Mouse (Mus musculus) kidney, embryonic 14.5 days (tissue): ENCODE data around the gene Imp3. TPM values are rescaled to one million over a fixed set of nuclear protein-coding genes. Genes with fewer than 3 reads are reported as not detected.
"Not testable (repeated sequence)": the region's sequence is repeated elsewhere in the genome, so short reads cannot be mapped to it uniquely, and the experiment has no call there.

ENCODE experiments used
- ATAC-seq: fragments of 200-750 bp; cut with Nextera tagmentation; 2 replicates; pipeline ENCODE4 v1.8.0; 2017; ENCODE audit warnings: moderate number of reproducible peaks, mild to moderate bottlenecking, moderate TSS enrichment, moderate library complexity; ENCODE audit not compliant: low FRiP score, low TSS enrichment
- H3K27ac ChIP-seq: fragments of 300-500 bp; sonication (generic); 2 replicates; pipeline ENCODE4 v1.5.1; 2014; ENCODE audit warnings: low read depth, mild to moderate bottlenecking, low read length, moderate library complexity, mixed read lengths
- H3K27me3 ChIP-seq: fragments of 300-500 bp; sonication (generic); 2 replicates; pipeline ENCODE4 v1.6.1; 2014; ENCODE audit warnings: mild to moderate bottlenecking, low read length; ENCODE audit not compliant: control insufficient read depth, insufficient read depth
- H3K36me3 ChIP-seq: fragments of 300-500 bp; sonication (generic); 2 replicates; pipeline ENCODE4 v1.6.1; 2014; ENCODE audit warnings: low read length, mixed read lengths; ENCODE audit not compliant: control insufficient read depth, insufficient read depth
- H3K4me1 ChIP-seq: fragments of 300-500 bp; sonication (generic); 2 replicates; pipeline ENCODE4 v1.6.1; 2014; ENCODE audit warnings: low read length, mixed read lengths; ENCODE audit not compliant: control insufficient read depth, insufficient read depth
- H3K4me2 ChIP-seq: fragments of 300-500 bp; sonication (generic); replicated peaks from 2 replicates; pipeline ENCODE4 v1.6.1; 2014; ENCODE audit warnings: low read depth, mild to moderate bottlenecking, low read length
- H3K4me3 ChIP-seq: fragments of 300-500 bp; sonication (generic); 2 replicates; pipeline ENCODE4 v1.5.1; 2014; ENCODE audit warnings: mild to moderate bottlenecking, low read length
- H3K9ac ChIP-seq: fragments of 300-500 bp; sonication (generic); 2 replicates; pipeline ENCODE4 v1.6.1; 2014; ENCODE audit warnings: low read depth, mild to moderate bottlenecking, low read length, moderate library complexity
- H3K9me3 ChIP-seq: fragments of 300-500 bp; sonication (generic); 2 replicates; pipeline ENCODE4 v1.6.1; 2016; ENCODE audit warnings: low read length; ENCODE audit not compliant: control insufficient read depth
- WGBS: fragments of 180-500 bp; shearing (Covaris S2); extraction: QIAGEN DNeasy Blood & Tissue Kit; methylation state at CpG from one replicate; pipeline ENCODE4 v1.1.7; 2014; 5-methylcytosine and 5-hydroxymethylcytosine counted together
- polyA plus RNA-seq: library from polyadenylated mRNA; unstranded; fragments of >200 nt; fragmentation: Nextera tagmentation; extraction: Ambion mirVana; gene quantifications from 2 replicates; pipeline ENCODE4 v1.2.1, GENCODE M21; 2014

Gene Imp3
- polyA plus RNA-seq, 1 experiment from 2014 or later = 98.4 TPM

DNA sequence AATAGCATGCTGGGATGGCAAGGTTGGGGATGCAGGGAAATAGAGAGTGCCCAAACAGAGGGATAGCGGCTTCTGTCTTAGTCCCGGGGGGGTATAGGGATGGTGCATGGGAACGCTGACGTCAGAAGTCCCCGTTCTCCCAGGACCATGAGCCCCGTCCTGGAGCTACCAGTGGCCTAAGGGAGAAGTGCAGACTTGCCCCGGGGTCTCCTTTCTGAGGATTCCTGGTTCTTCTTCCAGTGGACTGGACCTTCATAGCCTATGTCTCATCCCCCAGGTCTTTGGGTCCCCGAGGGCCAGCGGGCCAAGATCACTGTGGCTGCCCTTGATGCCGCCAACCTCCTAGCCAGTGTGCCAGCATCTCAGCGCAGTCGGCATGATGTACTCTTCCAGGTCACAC, 40.5 kb upstream of the Imp3 start:
- ATAC-seq = no peak
- Histone ChIP-seq H3K9me3 (no peaks in the 10 kb centered on the region), H3K4me3 (no peak overlapping the region), H3K27ac (no peak overlapping the region), H3K27me3 (no peaks in the 10 kb centered on the region), H3K4me2 (no peak overlapping the region), H3K36me3 (peaks cover 3% of the 10 kb centered on the region; the same call in 1 of the 2 replicates), H3K4me1 (peaks cover 6% of the 10 kb centered on the region), H3K9ac (no peak overlapping the region)
- 88% methylated on average over 12 of the region's 12 CpGs for WGBS

DNA sequence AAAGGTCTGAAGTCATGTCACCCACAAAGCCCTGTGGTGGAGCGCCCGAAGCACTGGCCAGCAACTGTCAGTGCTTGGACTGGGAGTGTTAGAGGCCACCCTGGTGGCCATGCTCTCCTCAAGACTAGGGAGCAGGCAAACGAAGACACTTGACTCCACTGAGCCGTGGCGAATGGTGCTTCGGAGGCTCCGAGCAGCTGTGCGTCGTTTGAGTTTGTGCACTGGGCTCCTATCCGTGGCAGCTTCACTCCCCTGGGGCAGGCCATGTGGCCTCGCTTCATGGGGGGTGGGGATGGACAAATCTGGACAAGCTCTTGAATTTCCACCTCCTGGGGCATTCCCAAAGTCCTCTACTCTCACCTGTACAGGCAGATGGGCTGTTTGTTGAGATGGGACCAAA, 37.9 kb upstream of the Imp3 start:
- H3K4me3 ChIP-seq = no peak overlapping the region
- no peaks in the 10 kb centered on the region for H3K4me1 ChIP-seq
- H3K36me3 ChIP-seq = no peaks in the 10 kb centered on the region; the same call in 1 of the 2 replicates
- H3K4me2 ChIP-seq = no peak overlapping the region
- H3K27me3 ChIP-seq = no peaks in the 10 kb centered on the region
- 0 out of 2 replicates have a peak, but pooled peaks have one; percentile 33 for ATAC-seq
- H3K27ac ChIP-seq = no peak overlapping the region
- H3K9ac ChIP-seq = no peak overlapping the region
- H3K9me3 ChIP-seq = no peaks in the 10 kb centered on the region
- WGBS = 41% methylated on average over 11 of the region's 11 CpGs

DNA sequence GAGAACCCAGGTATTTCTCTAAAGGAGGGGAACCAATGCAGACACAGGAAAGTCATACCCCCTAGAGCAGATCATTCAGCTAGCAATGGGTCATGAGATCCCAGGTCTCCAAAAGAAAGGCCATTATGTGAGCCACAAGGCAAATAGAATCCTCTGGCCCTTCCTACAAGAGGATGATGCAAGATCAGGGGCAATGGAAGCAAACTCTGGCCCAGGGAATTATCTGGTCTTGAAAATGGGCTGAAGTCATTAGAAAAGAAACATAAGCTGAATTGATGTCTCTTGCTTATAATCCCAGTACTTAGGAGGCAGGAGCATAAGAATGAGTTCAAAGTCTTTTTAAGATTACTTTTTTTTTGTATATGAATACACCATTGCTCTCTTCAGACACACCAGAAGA, 37.2 kb upstream of the Imp3 start:
- no peaks in the 10 kb centered on the region for H3K4me1 ChIP-seq
- H3K36me3 ChIP-seq = no peaks in the 10 kb centered on the region
- H3K9ac ChIP-seq = no peak overlapping the region
- no peak overlapping the region for H3K27ac ChIP-seq
- no peak for ATAC-seq
- no peak overlapping the region for H3K4me3 ChIP-seq
- no peaks in the 10 kb centered on the region for H3K27me3 ChIP-seq
- H3K4me2 ChIP-seq = no peak overlapping the region
- no peaks in the 10 kb centered on the region for H3K9me3 ChIP-seq

DNA sequence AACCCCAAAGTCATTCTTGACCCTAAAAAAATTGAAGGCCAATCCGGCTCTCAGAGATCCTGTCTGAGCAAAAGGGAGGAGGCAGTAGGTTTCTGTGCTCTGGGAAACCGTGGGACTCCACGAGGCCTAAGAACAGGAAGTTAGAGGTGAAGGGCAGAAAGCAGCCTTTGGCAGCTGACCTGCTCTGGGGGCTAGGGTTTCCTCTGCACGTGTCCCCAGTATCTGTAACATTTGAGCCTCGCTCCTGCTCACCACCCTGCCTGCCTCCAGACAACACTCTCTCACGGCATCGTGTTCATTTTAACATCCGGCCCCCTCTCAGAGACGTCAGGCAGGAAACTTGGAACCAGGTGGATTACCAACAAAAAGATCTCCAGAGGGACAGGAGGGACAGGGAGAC, 36.7 kb upstream of the Imp3 start:
- H3K27ac ChIP-seq = no peak overlapping the region
- no peaks in the 10 kb centered on the region for H3K27me3 ChIP-seq
- no peak for ATAC-seq
- no peaks in the 10 kb centered on the region for H3K36me3 ChIP-seq
- no peaks in the 10 kb centered on the region for H3K4me1 ChIP-seq
- 16% methylated on average over 9 of the region's 9 CpGs for WGBS
- H3K9ac ChIP-seq = no peak overlapping the region; the same call in 1 of the 2 replicates
- H3K9me3 ChIP-seq = no peaks in the 10 kb centered on the region
- no peak overlapping the region for H3K4me2 ChIP-seq
- H3K4me3 ChIP-seq = no peak overlapping the region

DNA sequence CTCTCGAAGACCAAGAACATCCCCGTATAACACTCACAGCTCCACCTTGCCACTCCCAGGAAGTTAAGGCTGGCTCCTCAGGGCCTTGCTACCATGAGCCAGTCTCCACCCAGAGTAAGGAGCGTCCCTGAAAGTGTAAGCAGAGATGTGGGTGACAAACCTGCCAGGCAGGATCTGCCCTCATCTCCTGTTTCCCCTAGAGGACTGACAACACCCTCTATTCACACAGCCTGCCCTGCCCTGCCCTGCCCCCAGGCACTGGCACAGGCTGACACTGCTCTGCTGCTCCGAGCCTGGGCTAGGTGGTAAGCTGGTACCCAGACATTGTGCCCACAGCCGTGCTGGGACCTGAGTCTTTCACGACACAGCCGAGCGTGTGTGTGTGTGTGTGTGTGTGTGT, 36.1 kb upstream of the Imp3 start:
- Histone ChIP-seq H3K36me3 (no peaks in the 10 kb centered on the region), H3K27ac (no peak overlapping the region), H3K4me1 (no peaks in the 10 kb centered on the region), H3K9me3 (no peaks in the 10 kb centered on the region), H3K9ac (no peak overlapping the region), H3K27me3 (no peaks in the 10 kb centered on the region), H3K4me2 (no peak overlapping the region), H3K4me3 (no peak overlapping the region)
- ATAC-seq = no peak
- 55% methylated on average over 8 of the region's 8 CpGs for WGBS

DNA sequence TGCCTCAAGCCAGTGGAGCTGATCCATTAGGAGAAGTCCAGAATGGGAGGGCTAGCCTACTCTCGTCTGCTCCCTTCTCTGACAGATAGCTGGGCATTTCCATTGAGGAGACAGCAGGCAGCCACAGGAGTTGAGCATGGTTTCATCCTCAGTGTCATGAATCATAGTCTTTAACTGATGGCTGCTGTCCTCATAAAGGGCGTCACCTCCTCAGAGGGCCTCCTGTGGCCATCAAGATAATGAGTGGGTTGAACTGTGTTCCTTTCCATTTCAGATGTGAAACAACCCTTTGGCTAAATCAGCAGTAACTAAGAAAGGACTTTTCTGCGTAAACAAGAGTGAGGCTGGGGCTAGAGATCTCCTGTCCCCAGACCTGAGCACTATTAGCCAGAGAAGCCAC, 33.6 kb upstream of the Imp3 start:
- H3K27ac ChIP-seq = no peak overlapping the region
- H3K9ac ChIP-seq = no peak overlapping the region
- no peaks in the 10 kb centered on the region for H3K4me1 ChIP-seq
- H3K9me3 ChIP-seq = no peaks in the 10 kb centered on the region
- 84% methylated on average over 3 of the region's 3 CpGs for WGBS
- no peak overlapping the region for H3K4me3 ChIP-seq
- no peaks in the 10 kb centered on the region for H3K27me3 ChIP-seq
- no peak overlapping the region for H3K4me2 ChIP-seq
- no peak for ATAC-seq
- H3K36me3 ChIP-seq = no peaks in the 10 kb centered on the region

DNA sequence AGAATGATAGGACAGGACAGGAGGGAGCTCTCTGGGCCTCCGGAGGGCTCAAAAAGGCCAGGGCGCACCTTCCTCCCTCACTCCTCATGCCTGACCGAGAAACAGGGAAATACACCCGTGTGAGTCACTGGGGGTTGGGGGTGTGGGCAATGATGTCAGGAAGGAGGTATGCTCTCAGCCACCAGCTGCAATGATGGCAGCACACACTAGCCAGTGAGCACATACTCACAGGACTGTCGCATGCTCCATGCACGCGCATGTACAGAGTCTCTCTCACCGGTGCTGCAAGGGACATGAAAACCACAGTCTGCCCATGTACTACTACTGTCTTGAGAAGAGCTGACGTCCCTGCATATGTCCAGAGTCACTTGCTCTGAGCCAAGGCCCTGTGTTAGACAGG, 29.7 kb upstream of the Imp3 start:
- 80% methylated on average over 9 of the region's 9 CpGs for WGBS
- Histone ChIP-seq H3K9ac (no peak overlapping the region), H3K9me3 (no peaks in the 10 kb centered on the region), H3K27ac (no peak overlapping the region), H3K4me3 (no peak overlapping the region), H3K4me2 (no peak overlapping the region), H3K36me3 (no peaks in the 10 kb centered on the region), H3K27me3 (no peaks in the 10 kb centered on the region), H3K4me1 (no peaks in the 10 kb centered on the region)
- ATAC-seq = no peak

DNA sequence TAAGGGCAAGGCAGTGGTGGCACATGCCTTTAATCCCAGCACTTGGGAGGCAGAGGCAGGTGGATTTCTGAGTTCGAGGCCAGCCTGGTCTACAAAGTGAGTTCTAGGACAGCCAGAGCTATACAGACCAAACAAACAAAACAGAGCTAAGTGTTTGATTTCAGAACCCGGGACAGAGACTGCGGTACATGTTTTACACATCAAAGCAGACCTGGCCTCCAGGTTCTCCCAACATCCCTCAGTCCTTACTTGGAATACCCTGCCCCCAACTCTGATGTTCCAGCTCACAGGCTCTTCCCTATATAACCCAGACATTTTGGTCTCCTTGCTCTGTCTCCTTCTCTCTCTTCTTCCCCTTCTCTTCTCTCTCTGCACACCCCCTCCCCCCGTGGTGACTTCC, 27.3 kb upstream of the Imp3 start:
- H3K36me3 ChIP-seq, H3K9ac ChIP-seq, H3K27me3 ChIP-seq, H3K9me3 ChIP-seq, ATAC-seq, H3K4me1 ChIP-seq, H3K27ac ChIP-seq, H3K4me3 ChIP-seq, H3K4me2 ChIP-seq: not testable (repeated sequence)
- 54% methylated on average over 4 of the region's 4 CpGs for WGBS

DNA sequence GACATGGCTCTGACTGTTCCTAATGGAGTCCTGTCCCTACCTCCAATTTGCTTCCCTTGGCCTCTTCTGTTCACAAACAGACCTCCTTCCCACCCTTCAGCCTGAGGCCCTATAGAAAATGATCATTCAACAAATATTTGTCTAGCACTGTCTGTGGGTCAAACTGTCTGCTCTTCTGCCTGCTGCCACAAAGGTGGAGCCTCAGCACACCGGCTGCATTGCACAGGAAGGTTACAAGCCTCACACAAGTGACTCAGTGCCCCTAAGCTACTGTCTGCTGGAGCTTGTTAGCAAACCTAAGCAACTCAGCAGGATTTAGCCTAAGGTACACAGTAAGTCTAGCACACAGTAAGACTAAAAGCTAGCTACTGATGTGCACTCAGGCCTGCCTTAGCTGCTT, 26.3 kb upstream of the Imp3 start:
- Histone ChIP-seq H3K27me3 (no peaks in the 10 kb centered on the region), H3K4me2 (no peak overlapping the region), H3K27ac (no peak overlapping the region), H3K9me3 (no peaks in the 10 kb centered on the region), H3K4me3 (no peak overlapping the region), H3K36me3 (peaks cover 6% of the 10 kb centered on the region), H3K9ac (no peak overlapping the region), H3K4me1 (no peaks in the 10 kb centered on the region)
- ATAC-seq = no peak
- 68% methylated on average over 1 of the region's 1 CpGs for WGBS

DNA sequence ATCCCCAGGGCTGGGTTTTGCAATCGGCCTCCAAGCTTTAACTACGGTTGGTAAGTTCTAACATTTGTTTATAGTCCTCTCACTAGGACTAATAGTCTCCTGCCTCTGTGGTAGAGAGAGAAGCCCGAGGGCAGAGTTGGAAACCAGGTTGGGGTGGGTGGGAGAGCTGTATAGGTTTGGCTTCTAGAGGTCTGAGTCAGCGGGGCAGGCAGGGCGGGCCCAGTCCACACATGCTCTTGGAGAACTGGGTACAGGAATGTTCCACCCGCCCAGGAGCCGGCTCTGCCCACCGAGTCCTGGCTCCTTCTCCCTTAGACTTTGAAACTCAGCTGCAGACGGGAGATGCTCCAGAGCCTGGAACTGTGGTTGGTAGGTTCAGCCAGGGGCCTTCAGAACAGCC, 23.3 kb upstream of the Imp3 start:
- no peak overlapping the region for H3K9ac ChIP-seq
- H3K27ac ChIP-seq = no peak overlapping the region
- H3K27me3 ChIP-seq = no peaks in the 10 kb centered on the region
- no peak overlapping the region for H3K4me3 ChIP-seq
- 80% methylated on average over 9 of the region's 9 CpGs for WGBS
- H3K4me2 ChIP-seq = no peak overlapping the region
- no peaks in the 10 kb centered on the region for H3K9me3 ChIP-seq
- peaks cover 33% of the 10 kb centered on the region for H3K36me3 ChIP-seq
- no peaks in the 10 kb centered on the region for H3K4me1 ChIP-seq
- ATAC-seq = no peak
